ENCODE assay signal across 9 mouse cellular contexts in the genomic region with DNA sequence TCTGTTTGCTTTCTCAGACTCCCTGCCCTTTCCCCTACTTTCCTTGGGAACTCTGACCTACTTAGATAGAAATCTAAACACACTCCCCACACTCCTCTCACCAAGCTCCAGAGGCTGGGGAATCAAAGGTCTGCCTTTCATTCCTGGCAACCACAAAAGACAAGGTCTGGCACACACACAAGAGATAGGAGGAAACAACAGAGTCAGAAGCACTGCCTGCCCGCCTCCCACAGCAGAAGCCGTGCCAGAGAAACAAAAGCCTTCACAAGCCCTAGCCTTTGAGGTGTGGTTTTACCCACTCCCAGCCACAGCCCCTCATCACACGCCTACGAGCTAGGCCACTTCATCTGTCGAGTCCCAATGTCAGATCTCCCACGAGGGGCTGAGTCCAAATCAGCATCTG. TPM values are rescaled to one million over a fixed set of nuclear protein-coding genes. Genes with fewer than 3 reads are reported as not detected.
DNase-seq lines count a peak whose midpoint lies in the region; ATAC-seq lines count a peak whose summit lies in the region.
"Had no signal": no experiment of that assay in that cellular context is flagged by ENCODE, and none has a peak within 500 bp of the region (broad histone marks: within the 10 kb centered on the region; RNA-seq: fewer than 3 reads in every experiment).

No protein-coding gene starts in this region.

- no peaks in the 10 kb centered on the region for H3K27me3 ChIP-seq in heart, embryonic 14.5 days (ENCODE audit: control insufficient read depth, insufficient read depth, low read length)
- no peaks in the 10 kb centered on the region for H3K27me3 ChIP-seq in kidney, embryonic 15.5 days

- WGBS in heart, embryonic 14.5 days = 12% methylated on average over 6 of the region's 6 CpGs
- 17% methylated on average over 6 of the region's 6 CpGs for WGBS in kidney, embryonic 15.5 days

- no peak for ATAC-seq in heart, embryonic 14.5 days (ENCODE audit: insufficient number of reproducible peaks, insufficient read depth, low FRiP score, low read depth)
- ATAC-seq in kidney, embryonic 15.5 days (replicated peaks; ENCODE audit: low FRiP score) = peak; percentile 87

- peak overlapping the region; percentile 10 to 37; a peak in 1 of 4 replicates for H3K27ac ChIP-seq in heart, embryonic 14.5 days (replicated peaks in 1 of 2; ENCODE audit: control insufficient read depth in 1 of 2, insufficient read depth in 1 of 2, low read depth in 2 of 2, low read length in 2 of 2)
- H3K27ac ChIP-seq in kidney, embryonic 15.5 days = peak overlapping the region; percentile 66

- peak; percentile 18 for DNase-seq in 3T3-L1 (ENCODE audit: low read depth, low spot score)
- DNase-seq in adipocyte (ENCODE audit: low spot score) = peak; percentile 6
- peak; percentile 63 for DNase-seq in lung, postnatal 25 days (ENCODE audit: low spot score)
- DNase-seq in yolk sac, embryonic 10.5 days (ENCODE audit: low spot score) = peak; percentile 79
- no peak for DNase-seq in cerebellum, postnatal 14 days
- DNase-seq in cerebellum, postnatal 36 days = no peak

- no peaks in the 10 kb centered on the region for H3K36me3 ChIP-seq in heart, embryonic 14.5 days (ENCODE audit: control insufficient read depth, insufficient read depth, low read length)
- H3K36me3 ChIP-seq in kidney, embryonic 15.5 days = no peaks in the 10 kb centered on the region

- no peaks in the 10 kb centered on the region for H3K9me3 ChIP-seq in heart, embryonic 14.5 days (ENCODE audit: control insufficient read depth, low read length)
- H3K9me3 ChIP-seq in kidney, embryonic 15.5 days (replicated peaks) = no peaks in the 10 kb centered on the region

- H3K4me1 ChIP-seq in heart, embryonic 14.5 days (ENCODE audit: control insufficient read depth in 2 of 2, insufficient read depth in 2 of 2, low read length in 2 of 2) = peaks cover 8 to 9% of the 10 kb centered on the region in 2 experiments; a peak in 3 of 4 replicates
- H3K4me1 ChIP-seq in kidney, embryonic 15.5 days = peaks cover 13% of the 10 kb centered on the region

- no peak overlapping the region for H3K9ac ChIP-seq in heart, embryonic 14.5 days (ENCODE audit: low read length)
- H3K9ac ChIP-seq in kidney, embryonic 15.5 days = no peak overlapping the region

- no peak overlapping the region for H3K4me3 ChIP-seq in heart, embryonic 14.5 days (ENCODE audit: control insufficient read depth in 1 of 2, insufficient read depth in 1 of 2, low read depth in 1 of 2, low read length in 2 of 2)
- H3K4me3 ChIP-seq in kidney, embryonic 15.5 days (replicated peaks) = no peak overlapping the region

- no peak overlapping the region for H3K4me2 ChIP-seq in heart, embryonic 14.5 days (ENCODE audit: low read length)
- H3K4me2 ChIP-seq in kidney, embryonic 15.5 days = no peak overlapping the region; the same call in 1 of the 2 replicates

RNA-seq across cellular contexts. Expression of a gene that starts 13.0 kb away (rescaled TPM):
- polyA plus RNA-seq in heart, embryonic 14.5 days (2014; fragmentation: Nextera tagmentation; extraction: Ambion mirVana) = 12.4 and 14.0 TPM in 2 replicates
- 8.2 and 12.7 TPM in 2 replicates for polyA plus RNA-seq in kidney, embryonic 15.5 days (2015; fragmentation: Nextera tagmentation; extraction: Ambion mirVana)

RNA-seq across cellular contexts. Expression of a gene that starts 45.3 kb away (rescaled TPM):
- 0.20 TPM in 1 of 2 replicates, not detected in the other for polyA plus RNA-seq in heart, embryonic 14.5 days (2014; fragmentation: Nextera tagmentation; extraction: Ambion mirVana)
- polyA plus RNA-seq in kidney, embryonic 15.5 days (2015; fragmentation: Nextera tagmentation; extraction: Ambion mirVana) = 0.21 and 0.22 TPM in 2 replicates
- polyA plus RNA-seq: spleen, adult 2 months had no signal

Comparison
In these comparisons a context has a peak if more than half of its experiments do, and no peak if none do; other contexts are left out.
1. DNase-seq: peak in 3T3-L1 (single experiment), adipocyte (single experiment), lung, postnatal 25 days (single experiment) and yolk sac, embryonic 10.5 days (single experiment); none in cerebellum, postnatal 14 days (0 of 2) and cerebellum, postnatal 36 days (0 of 2).